Mouse (Mus musculus): ENCODE measurements around the gene Ganab. TPM values are rescaled to one million over a fixed set of nuclear protein-coding genes. Genes with fewer than 3 reads are reported as not detected.
"Not testable (repeated sequence)": the region's sequence is repeated elsewhere in the genome, so short reads cannot be mapped to it uniquely, and the experiment has no call there.

Gene Ganab
- total RNA-seq, 2 experiments from 2014 or later: 30.7 to 34.3 TPM

- intact Hi-C loops (cut with DNase I; ENCODE audit: low total_unique reads): no loop called here
- DNase-seq: no peak
These were observed 10.8 kb upstream of the Ganab start for GRCm38 (mm10) chr19:8886916-8887584.

GRCm38 (mm10) chr19:8887585-8888463 is 10.0 kb upstream of the Ganab start:
- intact Hi-C loops (cut with DNase I; ENCODE audit: low total_unique reads): no loop called here
- DNase-seq: no peak

DNA sequence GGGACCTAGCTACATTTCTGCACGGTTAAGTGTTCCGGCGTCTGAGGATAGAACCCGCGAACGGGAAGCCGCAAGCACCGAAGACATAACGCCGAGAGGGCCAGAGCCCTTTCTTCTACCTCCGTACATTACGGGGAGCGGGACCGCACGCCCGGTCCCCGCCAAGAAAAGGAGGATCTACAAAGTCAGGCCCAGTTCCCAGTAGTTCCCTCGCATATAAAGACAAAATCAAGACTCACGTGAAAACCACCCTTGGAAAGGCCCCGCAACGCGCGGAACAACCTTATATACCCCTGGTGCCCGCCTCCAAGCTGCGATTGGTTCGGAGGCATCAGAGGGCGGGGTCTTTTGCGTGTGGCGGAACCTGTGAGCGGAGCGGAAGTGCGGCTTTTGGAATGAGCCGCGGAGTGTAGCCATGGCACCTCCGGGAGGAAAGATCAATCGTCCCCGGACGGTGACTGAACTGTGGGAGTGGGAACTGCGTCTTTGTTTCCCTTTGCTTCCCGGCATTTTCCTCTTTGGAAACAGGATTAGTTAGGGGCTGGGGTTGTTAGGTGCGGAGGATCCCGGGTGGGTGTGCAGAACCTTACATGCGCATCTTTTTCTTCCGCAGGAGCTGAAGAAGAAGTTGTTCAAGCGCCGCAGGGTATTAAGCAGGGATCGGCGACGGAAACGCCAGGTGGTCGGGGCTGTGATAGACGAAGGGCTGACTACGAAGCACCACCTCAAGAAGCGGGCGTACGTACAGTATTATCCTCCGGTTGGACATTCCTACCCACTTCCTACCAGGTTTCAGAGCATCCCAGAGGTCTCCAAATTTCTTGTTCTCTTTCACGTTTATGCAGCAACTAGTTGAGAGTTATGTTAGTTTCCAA is 9.1 kb upstream of the Ganab start, which contains the start of the genes 1810009A15Rik and Gm49416:
Gene 1810009A15Rik, plus strand, starts transcription at position 343 of the 875 bp plus-strand sequence.
Gene Gm49416, plus strand, starts transcription at position 416 of the 875 bp plus-strand sequence.
- DNase-seq: peak; percentile 94
- intact Hi-C loops (cut with DNase I; ENCODE audit: low total_unique reads): no loop called here

GRCm38 (mm10) chr19:8892829-8893766 is 4.8 kb upstream of the Ganab start, which contains the start of gene Ints5:
Gene Ints5, plus strand, starts transcription at chr19:8893005.
- intact Hi-C loops (cut with DNase I; ENCODE audit: low total_unique reads): no loop called here
- DNase-seq: peak; percentile 82

- intact Hi-C loops (cut with DNase I; ENCODE audit: low total_unique reads): no loop called here
- no peak for DNase-seq
These were observed 2.4 kb upstream of the Ganab start for GRCm38 (mm10) chr19:8895397-8895960.

DNA sequence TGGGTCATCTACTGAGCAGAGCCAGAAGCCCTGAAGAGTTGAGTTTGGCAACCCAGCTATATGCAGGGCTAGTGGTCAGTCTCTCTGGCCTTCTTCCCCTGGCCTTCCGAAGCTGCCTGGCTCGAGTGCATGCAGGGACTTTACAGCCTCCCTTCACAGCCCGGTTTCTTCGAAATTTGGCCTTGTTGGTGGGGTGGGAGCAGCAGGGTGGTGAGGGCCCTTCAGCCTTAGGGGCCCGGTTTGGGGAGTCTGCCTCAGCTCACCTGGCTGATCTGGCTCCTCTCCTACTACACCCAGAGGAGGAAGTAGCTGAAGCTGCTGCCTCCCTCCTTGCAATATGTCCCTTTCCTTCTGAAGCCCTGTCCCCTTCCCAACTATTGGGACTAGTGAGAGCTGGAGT is 1.6 kb upstream of the Ganab start:
- intact Hi-C loops (cut with DNase I; ENCODE audit: low total_unique reads); DNase-seq: not testable (repeated sequence)

- DNase-seq: peak; percentile 68
- intact Hi-C loops (cut with DNase I; ENCODE audit: low total_unique reads): not testable (repeated sequence)
These were observed 533 bp upstream of the Ganab start for GRCm38 (mm10) chr19:8897211-8897864.

DNA sequence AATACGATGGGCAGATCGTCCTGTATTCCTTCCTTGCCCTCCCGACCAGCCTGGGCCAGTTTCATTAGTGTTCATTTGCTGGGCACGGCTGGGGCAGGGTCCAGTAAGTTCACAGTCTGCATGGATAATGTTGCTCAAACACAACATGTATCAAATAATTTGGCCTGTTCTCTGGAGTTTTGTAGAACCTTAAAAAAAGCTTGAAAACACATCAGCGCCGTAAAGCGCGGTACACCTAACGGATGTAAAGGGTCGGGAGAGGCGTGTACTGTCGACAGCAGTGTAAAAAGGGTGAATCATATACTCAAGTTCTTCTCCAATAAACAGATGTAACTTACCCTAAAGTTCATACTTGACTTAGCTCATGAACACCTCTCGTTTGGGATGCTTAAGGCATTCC is 705 bp downstream of the Ganab start:
- intact Hi-C loops (cut with DNase I; ENCODE audit: low total_unique reads): no loop called here
- no peak for DNase-seq

GRCm38 (mm10) chr19:8899079-8899478 is 1.2 kb downstream of the Ganab start:
- intact Hi-C loops (cut with DNase I; ENCODE audit: low total_unique reads): no loop called here
- DNase-seq: no peak

DNA sequence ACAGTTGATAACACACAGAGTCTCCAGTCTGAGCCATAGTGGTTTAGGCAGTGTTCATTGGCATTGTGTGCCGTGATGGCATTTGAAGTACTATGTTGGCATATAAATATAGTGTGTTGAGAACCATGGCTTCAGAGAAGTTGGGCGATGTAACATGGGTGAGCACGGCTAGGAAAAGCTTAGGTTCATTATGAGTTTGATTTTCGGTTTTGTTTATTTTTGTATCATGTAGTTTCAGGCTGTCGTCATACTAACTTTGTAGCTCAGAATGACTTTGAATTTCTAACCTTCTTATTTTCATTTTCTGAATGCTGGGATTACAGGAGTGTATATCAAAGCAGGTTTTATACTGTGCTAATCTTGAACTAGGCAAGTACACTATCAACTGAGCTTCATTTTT is 5.5 kb downstream of the Ganab start:
- intact Hi-C loops (cut with DNase I; ENCODE audit: low total_unique reads): loop anchor here (10.0 kb wide), 1 partner anchor 51 kb away; the partner anchor contains the start of gene Tut1
- no peak for DNase-seq

- intact Hi-C loops (cut with DNase I; ENCODE audit: low total_unique reads): loop anchor here (10.0 kb wide), 1 partner anchor 46 kb away; the partner anchor contains the start of gene Tut1
- DNase-seq: no peak
These were observed 10.7 kb downstream of the Ganab start for GRCm38 (mm10) chr19:8908531-8908930.

- intact Hi-C loops (cut with DNase I; ENCODE audit: low total_unique reads): no loop called here
- DNase-seq: no peak
These were observed 13.9 kb downstream of the Ganab start for GRCm38 (mm10) chr19:8911810-8912209.

DNA sequence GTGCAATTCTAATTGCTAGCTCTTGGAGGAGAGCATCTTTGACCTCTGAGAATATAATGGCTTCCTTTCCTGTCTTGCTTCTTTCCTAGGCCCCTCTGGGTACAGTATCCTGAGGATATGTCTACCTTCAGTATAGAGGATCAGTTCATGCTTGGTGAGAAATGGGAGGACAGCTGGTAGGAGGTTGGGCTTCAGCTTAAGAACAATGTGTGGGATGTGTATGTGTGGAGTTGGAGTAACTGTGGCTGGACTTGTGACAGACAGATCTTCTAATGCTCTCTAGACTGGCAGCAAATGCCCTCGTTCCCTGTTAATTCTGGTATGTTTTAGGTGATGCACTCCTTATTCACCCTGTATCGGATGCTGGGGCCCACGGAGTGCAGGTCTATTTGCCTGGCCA is 16.3 kb downstream of the Ganab start:
- DNase-seq: no peak
- intact Hi-C loops (cut with DNase I; ENCODE audit: low total_unique reads): no loop called here

GRCm38 (mm10) chr19:8919000-8919399 is 21.1 kb downstream of the Ganab start:
- no peak for DNase-seq
- intact Hi-C loops (cut with DNase I; ENCODE audit: low total_unique reads): no loop called here

DNA sequence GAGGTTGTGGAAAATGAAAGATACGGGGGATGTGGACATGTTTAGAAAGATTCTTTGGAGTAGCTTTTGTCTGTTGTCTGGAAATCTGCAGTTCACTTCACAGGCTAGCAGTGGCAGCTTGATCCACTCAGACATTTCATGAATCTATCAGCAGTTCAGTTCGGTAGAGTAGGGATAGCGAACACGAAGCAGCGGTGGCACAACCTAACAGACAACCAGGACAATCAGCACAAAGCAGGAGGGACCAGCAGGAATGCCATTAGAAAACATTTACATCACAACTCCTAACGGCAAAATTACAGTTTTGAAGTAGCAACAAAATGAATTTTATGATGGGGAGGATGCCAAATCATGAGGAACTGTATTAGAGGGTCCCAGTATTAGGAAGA is 21.8 kb downstream of the Ganab start:
- DNase-seq: no peak
- intact Hi-C loops (cut with DNase I; ENCODE audit: low total_unique reads): no loop called here

DNA sequence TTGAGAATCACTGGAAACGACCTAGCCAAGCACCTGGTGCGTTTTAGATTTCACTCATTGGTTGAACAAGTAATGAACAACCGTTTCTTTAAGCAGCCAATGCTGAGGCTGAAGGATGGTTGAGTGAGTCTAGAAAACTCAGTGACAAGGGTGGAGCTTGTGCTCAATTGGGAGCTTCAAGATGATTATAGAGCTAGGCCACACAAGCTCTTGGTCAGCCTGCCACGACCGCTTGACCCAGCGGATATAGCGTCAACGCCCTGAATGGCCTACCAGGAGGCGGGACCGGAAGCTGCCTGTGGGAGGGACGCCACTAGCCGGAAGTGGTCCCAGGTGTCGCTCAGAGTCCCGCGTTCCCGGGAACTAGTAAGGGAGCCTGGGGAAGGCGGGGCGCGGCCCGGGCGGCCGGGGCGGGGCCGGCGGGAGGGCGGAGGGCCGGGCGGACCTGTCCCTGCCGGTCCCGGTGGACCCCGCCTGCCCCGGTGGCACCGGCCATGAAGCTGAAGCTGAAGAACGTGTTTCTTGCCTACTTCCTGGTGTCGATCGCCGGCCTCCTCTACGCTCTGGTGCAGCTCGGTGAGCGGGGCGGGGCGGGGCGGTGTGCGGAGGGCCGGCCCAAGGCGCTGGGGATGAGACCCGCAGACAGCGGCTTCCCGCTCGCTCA is 22.3 kb downstream of the Ganab start, which contains the start of gene B3gat3:
Gene B3gat3, plus strand, starts transcription at position 302 of the 664 bp plus-strand sequence.
- intact Hi-C loops (cut with DNase I; ENCODE audit: low total_unique reads): no loop called here
- DNase-seq: peak; percentile 97

DNA sequence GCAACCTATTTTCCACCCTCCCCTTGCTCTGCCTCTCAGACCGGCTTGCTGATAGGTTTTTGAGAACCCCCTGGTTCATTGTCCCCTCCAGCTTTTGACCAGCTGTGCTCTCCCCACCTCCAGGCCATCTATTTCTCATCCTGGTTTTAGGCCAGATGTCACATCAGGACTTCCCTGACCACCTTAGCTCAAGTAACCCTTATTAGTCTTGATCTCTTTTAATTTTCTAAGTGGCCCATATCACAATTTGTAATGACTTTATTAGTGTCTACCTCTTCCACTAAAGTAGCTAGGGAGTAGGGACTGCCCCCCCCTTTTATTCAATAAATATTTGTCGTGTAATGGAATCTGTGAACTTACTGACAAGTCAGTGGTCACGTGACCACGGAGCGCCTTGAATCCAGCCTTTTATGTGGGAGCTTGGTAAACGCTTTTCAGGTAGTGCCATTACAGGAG is 23.0 kb downstream of the Ganab start:
- DNase-seq: no peak
- intact Hi-C loops (cut with DNase I; ENCODE audit: low total_unique reads): no loop called here

All from gastrocnemius, postnatal 14 days (tissue).